Mouse (Mus musculus): Measurements from ENCODE around the gene Ank3. TPM values are rescaled to one million over a fixed set of nuclear protein-coding genes. Genes with fewer than 3 reads are reported as not detected.

Gene Ank3
- total RNA-seq, 2 experiments from 2014 or later = 58.0 to 76.6 TPM

- intact Hi-C loops (cut with DNase I) = loop anchor here (10.0 kb wide), 1 partner anchor 106 kb away; no protein-coding TSS in a partner anchor
- peak; percentile 17 to 18 for DNase-seq
These were observed 340.2 kb downstream of the Ank3 start for GRCm38 (mm10) chr10:69738741-69739271.

DNA sequence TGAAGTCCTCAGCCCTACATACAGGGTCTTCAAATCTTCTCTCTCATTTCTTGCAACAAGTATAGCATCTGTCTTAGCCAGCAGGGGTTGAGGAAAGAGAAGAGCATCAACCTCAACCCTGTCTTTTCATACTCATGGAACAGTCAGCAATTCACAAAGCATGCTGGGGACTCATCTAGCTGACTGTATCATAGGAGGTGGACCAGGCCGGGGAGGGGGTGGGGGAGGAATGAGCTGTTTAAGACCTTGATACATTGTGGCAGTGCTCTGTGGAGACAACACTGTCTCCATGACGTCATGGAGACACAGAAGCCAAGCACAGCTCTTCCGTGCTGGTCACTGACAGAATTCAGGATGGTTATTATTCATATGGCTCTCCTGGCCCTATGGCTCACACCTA, 344.0 kb downstream of the Ank3 start:
- no peak for DNase-seq
- intact Hi-C loops (cut with DNase I) = no loop called here

DNA sequence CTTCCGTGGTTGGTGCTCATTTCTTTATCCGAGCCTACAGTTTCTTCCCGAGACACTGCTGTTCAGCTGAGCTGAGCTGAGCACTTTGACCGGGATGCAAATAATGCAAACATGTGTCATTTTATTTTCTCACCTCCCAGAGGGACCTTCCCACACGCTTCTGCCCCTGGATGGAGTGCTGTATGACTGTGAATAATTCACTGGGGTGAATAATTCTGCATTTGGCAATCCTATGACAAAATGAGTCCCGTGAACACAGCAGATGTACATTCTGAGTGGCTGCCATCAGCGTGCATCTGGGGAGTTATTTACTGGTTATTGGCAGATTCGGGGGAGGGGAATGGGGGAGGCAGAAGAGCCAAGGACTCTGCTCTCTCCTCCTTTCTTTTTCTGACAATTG, 345.6 kb downstream of the Ank3 start:
- intact Hi-C loops (cut with DNase I) = no loop called here
- DNase-seq = no peak

DNA sequence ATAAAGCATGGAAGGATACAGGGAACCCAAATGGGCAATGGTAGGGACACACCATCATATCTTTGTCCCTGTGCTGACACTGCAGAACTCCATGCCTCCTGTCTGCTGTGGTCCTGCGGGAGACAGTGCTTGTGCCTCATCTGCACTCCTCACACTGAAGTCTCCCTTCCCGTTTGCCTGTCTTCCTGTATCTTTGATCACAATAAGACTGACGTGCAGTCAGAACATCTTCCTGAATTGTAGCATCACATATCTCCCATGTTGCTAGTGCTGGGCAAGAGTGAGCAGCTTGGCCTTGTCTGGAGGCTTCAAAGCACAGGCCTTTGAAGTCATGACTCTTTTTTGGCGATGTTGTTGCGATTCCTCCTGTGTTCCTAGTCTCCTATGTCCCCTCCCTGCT, 346.3 kb downstream of the Ank3 start:
- intact Hi-C loops (cut with DNase I) = no loop called here

DNA sequence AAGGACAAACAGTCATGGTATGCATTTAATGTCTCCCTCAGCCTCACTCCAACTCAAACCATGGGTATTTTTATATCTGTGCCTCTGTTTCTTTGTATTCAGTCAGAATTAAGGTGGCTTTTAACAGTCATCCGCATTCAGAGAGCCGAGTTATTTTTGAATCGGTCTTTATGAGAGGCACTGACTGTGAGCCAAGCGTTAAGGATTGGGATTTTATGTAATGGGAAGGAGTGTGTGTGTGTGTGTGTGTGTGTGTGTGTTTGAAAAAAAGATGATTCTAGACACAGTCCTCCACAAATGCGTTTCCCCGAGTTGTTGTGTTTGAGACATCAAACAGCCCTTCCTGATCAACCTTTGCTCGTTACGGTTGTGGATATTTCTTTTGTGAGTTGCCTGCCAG, 347.7 kb downstream of the Ank3 start:
- DNase-seq = no peak
- intact Hi-C loops (cut with DNase I) = no loop called here

More for the DNA sequence above, 346.3 kb downstream of the Ank3 start:
- no peak for DNase-seq

- DNase-seq = no peak
- intact Hi-C loops (cut with DNase I) = no loop called here
These were observed 348.2 kb downstream of the Ank3 start for GRCm38 (mm10) chr10:69746730-69747129.

DNA sequence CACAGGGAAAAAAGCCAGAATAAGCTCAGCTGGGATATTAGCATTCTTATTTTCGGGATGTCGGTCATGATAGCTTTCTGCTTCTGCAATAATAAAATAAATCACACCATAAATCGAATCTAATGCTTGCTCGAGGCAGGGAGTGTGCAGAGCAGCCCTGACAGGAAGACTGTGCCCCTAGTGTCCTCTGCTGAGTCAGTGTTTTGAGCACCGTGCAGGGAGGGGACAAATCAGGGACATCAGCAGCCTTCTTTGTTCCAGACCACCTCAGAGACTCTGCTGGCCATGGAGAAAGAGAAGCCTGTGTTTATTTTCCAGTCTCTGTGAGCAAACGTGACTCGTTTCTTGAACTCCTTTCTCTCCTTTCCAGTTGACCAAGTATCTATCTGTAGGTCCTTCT, 352.8 kb downstream of the Ank3 start:
- DNase-seq = no peak
- intact Hi-C loops (cut with DNase I) = no loop called here

GRCm38 (mm10) chr10:69753464-69753863, 354.9 kb downstream of the Ank3 start:
- intact Hi-C loops (cut with DNase I) = no loop called here

DNA sequence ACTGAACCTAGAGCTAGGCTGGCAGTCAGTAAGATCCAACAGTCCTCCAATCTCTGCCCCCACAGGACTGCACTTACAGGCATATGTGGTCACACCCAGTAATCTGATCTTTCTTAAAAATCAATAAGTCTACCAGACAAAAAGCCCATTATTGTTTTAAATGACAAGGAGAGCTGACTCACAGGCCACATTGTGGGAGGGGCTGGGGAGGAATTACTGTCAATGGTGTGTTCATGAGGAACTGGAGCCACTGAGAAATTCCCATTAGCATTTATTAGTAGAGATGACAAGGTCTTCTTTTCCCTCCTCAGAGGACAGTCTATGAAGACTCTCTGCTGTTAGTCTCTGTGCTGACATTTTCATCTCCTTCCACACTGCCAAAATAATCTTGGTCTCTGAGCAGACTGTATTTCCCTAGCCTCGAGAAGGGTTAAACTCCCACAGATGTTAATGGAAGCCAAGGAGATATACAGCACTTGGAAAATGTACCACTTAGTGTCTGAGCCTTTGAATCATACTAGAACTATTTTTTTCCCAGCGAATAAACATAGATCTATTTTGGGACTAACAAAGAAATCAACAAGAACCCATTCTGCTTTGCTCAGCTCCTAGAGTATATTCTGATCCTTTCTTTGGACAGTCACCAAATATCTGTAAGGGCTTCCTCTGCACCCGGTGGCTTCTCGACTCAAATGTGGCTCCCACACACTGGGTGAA, 358.5 kb downstream of the Ank3 start:
- intact Hi-C loops (cut with DNase I) = no loop called here
- no peak for DNase-seq

More at GRCm38 (mm10) chr10:69753464-69753863, 354.9 kb downstream of the Ank3 start:
- DNase-seq = peak; percentile 51 to 60

- DNase-seq = no peak
- intact Hi-C loops (cut with DNase I) = no loop called here
These were observed 364.4 kb downstream of the Ank3 start for GRCm38 (mm10) chr10:69762977-69763376.

DNA sequence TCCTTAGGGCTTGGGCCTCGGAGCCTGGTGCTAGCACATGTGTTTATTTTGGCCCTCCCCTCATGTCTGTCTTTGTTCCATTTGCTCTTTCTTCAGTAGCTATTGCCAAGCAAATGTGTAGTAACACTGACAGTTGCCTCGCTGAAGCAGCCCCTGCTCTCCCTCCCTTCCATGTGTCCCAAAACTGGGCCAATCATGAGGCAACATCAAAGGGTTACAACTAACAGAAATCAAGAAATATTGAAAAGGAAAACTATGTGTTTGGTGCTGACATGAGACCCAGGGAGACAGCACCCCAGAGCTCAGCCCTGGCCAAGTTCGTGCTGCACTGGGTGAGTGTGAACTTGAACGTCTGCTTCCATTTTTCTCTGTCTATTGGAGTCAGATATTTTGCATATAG, 365.8 kb downstream of the Ank3 start:
- no peak for DNase-seq
- intact Hi-C loops (cut with DNase I) = no loop called here

- intact Hi-C loops (cut with DNase I) = no loop called here
- no peak for DNase-seq
These were observed 378.6 kb downstream of the Ank3 start for GRCm38 (mm10) chr10:69777065-69777645.

DNA sequence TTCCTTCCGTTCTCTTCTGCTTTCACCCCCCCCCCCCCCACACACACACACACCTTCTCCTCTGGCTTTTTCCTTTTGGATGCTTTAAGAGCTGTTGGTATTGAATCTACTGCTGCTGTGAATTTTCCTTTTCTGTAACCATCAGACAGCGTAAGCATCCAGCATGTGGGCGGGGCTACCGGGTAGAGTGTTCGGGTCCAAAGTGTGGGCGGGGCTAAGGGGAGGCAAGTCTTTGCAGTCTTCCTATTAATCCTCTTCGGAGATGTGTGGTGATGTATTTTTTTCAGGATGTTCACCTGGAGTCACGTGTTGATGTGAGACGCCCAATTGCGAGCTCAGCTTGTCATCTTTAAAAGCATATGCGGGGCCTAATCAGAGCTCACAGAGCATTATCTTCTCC, 379.2 kb downstream of the Ank3 start:
- no peak for DNase-seq

DNA sequence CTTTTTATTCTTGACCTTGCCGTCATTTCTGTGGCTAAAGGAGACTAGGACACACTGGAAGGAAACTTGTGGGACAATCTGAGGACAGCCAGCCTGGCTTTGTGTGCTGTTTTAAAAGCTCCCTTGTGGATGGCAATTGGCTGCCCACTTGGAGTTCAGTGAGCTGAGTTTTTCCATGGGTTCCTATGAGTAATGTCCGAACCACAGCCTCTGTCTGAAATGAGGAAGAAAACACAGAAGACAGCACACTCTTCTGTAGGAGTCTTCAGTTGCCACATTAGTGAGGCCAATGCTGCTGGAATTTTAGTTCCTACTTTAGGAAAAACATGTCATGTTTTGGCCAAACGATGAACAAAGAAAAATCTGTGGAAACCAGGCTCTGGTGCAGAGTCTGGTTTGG, 380.7 kb downstream of the Ank3 start:
- intact Hi-C loops (cut with DNase I) = no loop called here

More for the DNA sequence above, 379.2 kb downstream of the Ank3 start:
- intact Hi-C loops (cut with DNase I) = no loop called here

GRCm38 (mm10) chr10:69781491-69781890, 382.9 kb downstream of the Ank3 start:
- intact Hi-C loops (cut with DNase I) = loop anchor here (1.0 kb wide), 1 partner anchor 64 kb away; no protein-coding TSS in a partner anchor
- peak; percentile 78 to 79 for DNase-seq

More for the DNA sequence above, 380.7 kb downstream of the Ank3 start:
- no peak for DNase-seq

DNA sequence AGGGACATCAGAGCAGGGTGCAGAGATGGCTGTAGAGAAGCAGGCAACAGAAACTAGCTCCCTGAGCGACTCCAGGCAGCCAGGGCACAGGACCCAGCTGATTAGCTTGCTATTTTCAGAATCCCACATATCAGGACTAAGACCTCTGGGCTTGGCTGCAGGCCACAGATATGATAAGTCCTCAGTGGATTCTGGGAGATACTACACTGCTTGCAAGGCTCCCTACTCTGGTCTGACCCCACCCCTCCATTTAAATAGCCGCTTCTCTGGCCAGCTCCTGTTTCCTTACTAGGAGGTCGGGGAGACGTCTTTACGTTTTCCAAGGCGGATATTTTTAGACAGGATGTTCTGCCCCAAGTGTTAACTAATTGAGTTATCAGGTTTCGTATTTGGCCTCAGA, 386.7 kb downstream of the Ank3 start:
- DNase-seq = peak; percentile 61 to 73
- intact Hi-C loops (cut with DNase I) = no loop called here

DNA sequence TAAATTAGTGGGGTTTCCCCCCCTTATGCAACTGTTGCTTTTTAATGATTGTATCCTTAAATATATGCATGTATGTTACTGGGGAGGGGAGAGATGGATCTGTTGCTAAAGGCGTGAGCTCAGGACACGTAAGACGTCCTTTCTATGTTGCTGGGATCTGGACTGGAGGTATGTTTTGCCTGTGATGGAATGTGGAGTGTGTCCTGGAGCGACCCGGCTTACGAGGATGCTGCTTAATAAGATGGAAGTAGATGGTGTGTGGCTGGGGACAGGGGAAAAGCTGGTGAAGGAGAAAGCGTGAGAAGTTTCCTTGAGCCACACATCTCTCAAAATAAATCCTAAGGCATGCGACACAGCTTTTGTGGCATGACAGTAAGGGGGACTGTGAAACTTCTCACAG, 387.1 kb downstream of the Ank3 start:
- intact Hi-C loops (cut with DNase I) = no loop called here
- peak in 1 of 2 experiments; percentile 35 for DNase-seq

GRCm38 (mm10) chr10:69786220-69786993, 387.8 kb downstream of the Ank3 start:
- intact Hi-C loops (cut with DNase I) = no loop called here
- DNase-seq = no peak

GRCm38 (mm10) chr10:69787379-69787778, 388.8 kb downstream of the Ank3 start:
- intact Hi-C loops (cut with DNase I) = no loop called here
- DNase-seq = peak; percentile 44 to 48

DNA sequence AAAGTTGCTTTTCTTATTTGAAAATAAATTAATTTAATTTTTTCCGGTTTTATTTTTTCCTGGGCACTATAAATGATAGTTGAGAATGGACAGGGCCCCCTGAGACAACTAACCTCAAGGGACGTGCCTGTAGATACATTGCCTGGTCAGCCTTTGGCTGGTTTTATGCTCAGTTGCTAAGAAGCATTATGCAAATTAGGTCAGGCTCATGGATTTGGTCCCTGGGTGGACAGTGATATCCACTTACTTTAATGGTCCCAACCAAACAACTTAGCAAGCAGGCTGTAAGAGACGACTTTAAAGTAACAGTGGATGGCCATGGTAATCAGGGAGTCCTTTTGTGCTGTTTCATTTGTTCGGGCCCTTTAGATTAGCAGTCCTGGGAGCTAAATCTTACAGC, 392.0 kb downstream of the Ank3 start:
- DNase-seq = no peak
- intact Hi-C loops (cut with DNase I) = no loop called here

- intact Hi-C loops (cut with DNase I) = loop anchor here (2.0 kb wide), 1 partner anchor 129 kb away; no protein-coding TSS in a partner anchor
- DNase-seq = no peak
These were observed 393.4 kb downstream of the Ank3 start for GRCm38 (mm10) chr10:69791951-69792350.
